Mouse (Mus musculus): ENCODE measurements around the gene Aldh1a1. TPM values are rescaled to one million over a fixed set of nuclear protein-coding genes. Genes with fewer than 3 reads are reported as not detected.
"Not testable (repeated sequence)": the region's sequence is repeated elsewhere in the genome, so short reads cannot be mapped to it uniquely, and the experiment has no call there.

Aldh1a1 gene
- polyA plus RNA-seq, 1 experiment from 2014 or later, result 0.59 TPM

GRCm38 (mm10) chr19:20622434-20622833, 129.9 kb downstream of the Aldh1a1 start:
- no peaks in the 10 kb centered on the region for H3K27me3 ChIP-seq
- H3K4me2 ChIP-seq, result no peak overlapping the region
- peaks cover 3% of the 10 kb centered on the region; the same call in 1 of the 2 replicates for H3K4me1 ChIP-seq
- ATAC-seq (ENCODE audit: low FRiP score), result no peak
- no peaks in the 10 kb centered on the region for H3K36me3 ChIP-seq (replicated peaks)
- H3K27ac ChIP-seq, result no peak overlapping the region
- WGBS, result 38% methylated on average over 2 of the region's 2 CpGs
- no peak overlapping the region for H3K4me3 ChIP-seq (replicated peaks)
- H3K9me3 ChIP-seq, result no peaks in the 10 kb centered on the region
- H3K9ac ChIP-seq, result no peak overlapping the region

DNA sequence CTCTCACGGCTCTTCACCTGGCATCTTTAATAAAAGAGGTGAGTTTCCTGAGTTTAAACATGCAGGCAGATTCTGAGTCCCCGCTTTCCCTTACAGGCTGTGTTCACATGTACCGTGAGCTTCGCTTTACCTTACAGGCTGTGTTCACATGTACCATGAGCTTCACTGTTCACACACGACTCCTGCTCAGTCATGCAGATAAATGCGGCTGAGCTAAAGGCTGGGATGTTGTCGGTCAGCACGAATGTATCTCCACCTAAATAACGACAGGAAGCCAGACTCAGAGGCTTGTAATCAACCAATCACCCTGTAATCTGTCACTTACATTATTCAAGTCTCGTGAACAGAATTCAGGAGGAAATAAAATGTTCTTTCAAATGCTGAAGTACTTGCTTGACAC, 130.9 kb downstream of the Aldh1a1 start:
- no peak for ATAC-seq (ENCODE audit: low FRiP score)
- no peaks in the 10 kb centered on the region for H3K36me3 ChIP-seq (replicated peaks)
- WGBS, result 57% methylated on average over 10 of the region's 10 CpGs
- no peak overlapping the region for H3K4me3 ChIP-seq (replicated peaks)
- H3K4me2 ChIP-seq, result no peak overlapping the region
- H3K4me1 ChIP-seq, result peaks cover 3% of the 10 kb centered on the region; the same call in 1 of the 2 replicates
- no peak overlapping the region for H3K27ac ChIP-seq
- H3K9me3 ChIP-seq, result no peaks in the 10 kb centered on the region
- H3K9ac ChIP-seq, result no peak overlapping the region
- no peaks in the 10 kb centered on the region for H3K27me3 ChIP-seq

- Histone ChIP-seq H3K27me3 (no peaks in the 10 kb centered on the region), H3K4me1 (peaks cover 5% of the 10 kb centered on the region), H3K4me2 (no peak overlapping the region), H3K9ac (no peak overlapping the region), H3K9me3 (no peaks in the 10 kb centered on the region), H3K36me3 (replicated peaks) (no peaks in the 10 kb centered on the region), H3K4me3 (replicated peaks) (no peak overlapping the region), H3K27ac (no peak overlapping the region)
- no peak for ATAC-seq (ENCODE audit: low FRiP score)
- WGBS, result 93% methylated on average over 1 of the region's 1 CpGs
Measured at GRCm38 (mm10) chr19:20631020-20631419, 138.5 kb downstream of the Aldh1a1 start.

DNA sequence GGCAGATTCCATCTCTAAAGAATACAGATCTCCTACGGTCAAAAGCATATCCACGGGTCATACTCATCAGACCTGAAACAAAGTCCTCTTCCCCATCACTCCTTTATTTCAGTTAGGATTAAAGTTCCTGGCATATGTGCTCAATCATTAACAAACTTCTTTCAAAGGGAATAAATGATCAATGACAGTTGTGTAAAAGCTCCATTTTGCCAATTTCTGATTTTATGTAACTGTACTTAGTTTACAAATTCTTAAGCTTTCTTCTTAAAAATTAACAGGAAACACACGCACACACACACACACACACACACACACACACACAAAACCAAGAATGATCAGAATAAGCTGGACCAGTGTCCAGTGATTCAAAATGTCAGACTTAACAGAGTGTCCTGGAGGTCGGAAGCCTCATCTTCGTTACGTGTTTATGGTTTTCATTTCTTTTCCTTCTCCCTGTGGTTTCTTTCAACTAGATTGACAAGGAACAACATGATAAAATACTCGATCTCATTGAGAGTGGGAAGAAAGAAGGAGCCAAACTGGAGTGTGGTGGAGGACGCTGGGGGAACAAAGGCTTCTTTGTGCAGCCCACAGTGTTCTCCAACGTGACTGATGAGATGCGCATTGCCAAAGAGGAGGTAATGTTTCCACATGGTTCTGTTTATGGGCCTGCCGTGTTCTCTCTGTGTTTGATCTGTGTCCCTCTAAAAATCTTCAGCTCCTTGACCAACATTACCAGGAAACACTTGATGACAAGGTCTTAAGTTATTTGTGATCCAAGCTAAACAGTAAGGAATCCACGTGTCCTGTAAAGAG, 141.6 kb downstream of the Aldh1a1 start:
- no peak overlapping the region for H3K4me3 ChIP-seq (replicated peaks)
- ATAC-seq (ENCODE audit: low FRiP score), result 0 out of 2 replicates have a peak, but pooled peaks have one; percentile 64
- no peaks in the 10 kb centered on the region for H3K9me3 ChIP-seq
- WGBS, result 38% methylated on average over 12 of the region's 12 CpGs
- no peak overlapping the region for H3K4me2 ChIP-seq
- H3K27ac ChIP-seq, result no peak overlapping the region
- H3K36me3 ChIP-seq (replicated peaks), result no peaks in the 10 kb centered on the region
- H3K4me1 ChIP-seq, result peaks cover 5% of the 10 kb centered on the region
- H3K27me3 ChIP-seq, result no peaks in the 10 kb centered on the region
- no peak overlapping the region for H3K9ac ChIP-seq

- Histone ChIP-seq H3K9ac (no peak overlapping the region), H3K4me1 (no peaks in the 10 kb centered on the region), H3K4me2 (no peak overlapping the region), H3K27me3 (no peaks in the 10 kb centered on the region), H3K27ac (no peak overlapping the region), H3K36me3 (replicated peaks) (no peaks in the 10 kb centered on the region), H3K4me3 (replicated peaks) (no peak overlapping the region), H3K9me3 (no peaks in the 10 kb centered on the region)
- no peak for ATAC-seq (ENCODE audit: low FRiP score)
- 61% methylated on average over 3 of the region's 3 CpGs for WGBS
Measured at GRCm38 (mm10) chr19:20644346-20644745, 151.8 kb downstream of the Aldh1a1 start.

- H3K4me2 ChIP-seq; H3K9ac ChIP-seq; H3K4me1 ChIP-seq; H3K36me3 ChIP-seq (replicated peaks); H3K4me3 ChIP-seq (replicated peaks); H3K27me3 ChIP-seq; H3K9me3 ChIP-seq; H3K27ac ChIP-seq; ATAC-seq (ENCODE audit: low FRiP score): not testable (repeated sequence)
Measured at GRCm38 (mm10) chr19:20647496-20647895, 155.0 kb downstream of the Aldh1a1 start.

- Histone ChIP-seq H3K9me3 (no peaks in the 10 kb centered on the region), H3K4me2 (no peak overlapping the region), H3K9ac (no peak overlapping the region), H3K4me3 (replicated peaks) (no peak overlapping the region), H3K4me1 (0 out of 2 replicates have a peak, but pooled peaks cover 2% of the 10 kb centered on the region), H3K27me3 (no peaks in the 10 kb centered on the region), H3K27ac (no peak overlapping the region), H3K36me3 (replicated peaks) (no peaks in the 10 kb centered on the region)
- 17% methylated on average over 2 of the region's 2 CpGs for WGBS
- ATAC-seq (ENCODE audit: low FRiP score), result peak; percentile 49; the same call in 1 of the 2 replicates
Measured at GRCm38 (mm10) chr19:20650008-20650407, 157.5 kb downstream of the Aldh1a1 start.

DNA sequence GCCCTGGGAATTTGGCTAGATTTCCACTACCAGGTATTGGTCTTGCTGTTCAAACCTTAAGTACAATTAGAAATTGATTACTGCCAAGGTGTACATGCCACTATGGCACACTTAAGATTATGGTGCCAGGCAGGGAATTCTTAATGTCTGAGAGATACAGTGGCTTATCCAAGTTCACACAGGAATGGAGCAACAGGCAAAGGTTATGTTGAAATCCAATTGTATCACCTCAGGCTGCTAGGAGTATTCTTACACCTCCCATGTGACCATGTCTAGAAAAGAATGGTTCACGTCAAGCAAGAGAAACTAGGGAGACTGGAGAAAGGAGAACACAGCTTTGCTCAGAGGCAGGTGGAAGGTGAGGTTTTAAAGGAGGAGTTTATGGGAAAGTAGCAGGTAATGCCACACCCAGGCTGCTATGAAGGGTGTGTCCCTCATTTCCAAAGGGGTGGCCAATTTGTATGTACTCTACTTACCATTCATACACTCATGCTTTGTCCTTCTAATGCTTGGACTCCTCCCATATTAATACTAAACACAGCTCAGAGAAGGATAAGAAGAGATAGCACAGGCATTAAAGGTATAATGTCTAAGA, 160.7 kb downstream of the Aldh1a1 start:
- no peak for ATAC-seq (ENCODE audit: low FRiP score)
- Histone ChIP-seq H3K4me1 (0 out of 2 replicates have a peak, but pooled peaks cover 2% of the 10 kb centered on the region), H3K4me3 (replicated peaks) (no peak overlapping the region), H3K27me3 (no peaks in the 10 kb centered on the region), H3K27ac (no peak overlapping the region), H3K4me2 (no peak overlapping the region), H3K36me3 (replicated peaks) (no peaks in the 10 kb centered on the region), H3K9ac (no peak overlapping the region), H3K9me3 (no peaks in the 10 kb centered on the region)
- WGBS, result 79% methylated on average over 1 of the region's 1 CpGs

GRCm38 (mm10) chr19:20654141-20654873, 161.8 kb downstream of the Aldh1a1 start:
- no peaks in the 10 kb centered on the region for H3K9me3 ChIP-seq
- H3K4me3 ChIP-seq (replicated peaks), result no peak overlapping the region
- no peaks in the 10 kb centered on the region for H3K36me3 ChIP-seq (replicated peaks)
- H3K27ac ChIP-seq, result no peak overlapping the region
- ATAC-seq (ENCODE audit: low FRiP score), result no peak
- 0 out of 2 replicates have a peak, but pooled peaks cover 2% of the 10 kb centered on the region for H3K4me1 ChIP-seq
- no peak overlapping the region for H3K9ac ChIP-seq
- no peaks in the 10 kb centered on the region for H3K27me3 ChIP-seq
- WGBS, result 74% methylated on average over 3 of the region's 3 CpGs
- no peak overlapping the region for H3K4me2 ChIP-seq

GRCm38 (mm10) chr19:20677697-20678355, 185.3 kb downstream of the Aldh1a1 start:
- Histone ChIP-seq H3K27me3 (no peaks in the 10 kb centered on the region), H3K4me1 (no peaks in the 10 kb centered on the region), H3K4me2 (no peak overlapping the region), H3K9ac (no peak overlapping the region), H3K4me3 (replicated peaks) (no peak overlapping the region), H3K9me3 (no peaks in the 10 kb centered on the region), H3K36me3 (replicated peaks) (no peaks in the 10 kb centered on the region), H3K27ac (no peak overlapping the region)
- 85% methylated on average over 3 of the region's 3 CpGs for WGBS
- no peak for ATAC-seq (ENCODE audit: low FRiP score)

Measured in forebrain, embryonic 12.5 days (tissue).